Mouse (Mus musculus): ENCODE results near the gene Pax9. TPM values are rescaled to one million over a fixed set of nuclear protein-coding genes. Genes with fewer than 3 reads are reported as not detected.
A peak's percentile ranks its signal among the peaks of the same experiment; 100 is the strongest.

The Pax9 gene
- polyA plus RNA-seq, 1 experiment from 2014 or later, result 7.6 TPM

GRCm38 (mm10) chr12:56689736-56690135, 1.8 kb upstream of the Pax9 start:
- no peak for DNase-seq (ENCODE audit: low read depth, low spot score)
- in situ Hi-C loops (cut with MboI; ENCODE audit: low pct_unique_long_range_greater_than_20kb), result loop anchor here (10.0 kb wide), 1 partner anchor 215 kb away; no protein-coding TSS in a partner anchor

GRCm38 (mm10) chr12:56690366-56690765, 1.2 kb upstream of the Pax9 start:
- in situ Hi-C loops (cut with MboI; ENCODE audit: low pct_unique_long_range_greater_than_20kb), result loop anchor here (10.0 kb wide), 1 partner anchor 214 kb away; no protein-coding TSS in a partner anchor
- TF ChIP-seq CTCF (IDR thresholded peaks at IDR 0.05), result no peak
- no peak for ATAC-seq
- POLR2A ChIA-PET, result no interaction called here
- peaks cover 26% of the 10 kb centered on the region for H3K27me3 ChIP-seq
- CTCF ChIA-PET, result no interaction called here
- DNase-seq (ENCODE audit: low read depth, low spot score), result no peak

More at GRCm38 (mm10) chr12:56689736-56690135, 1.8 kb upstream of the Pax9 start:
- peaks cover 29% of the 10 kb centered on the region for H3K27me3 ChIP-seq
- ChIA-PET POLR2A (no interaction called here), CTCF (no interaction called here)
- no peak for TF ChIP-seq CTCF (IDR thresholded peaks at IDR 0.05)
- no peak for ATAC-seq

- ChIA-PET CTCF (no interaction called here), POLR2A (no interaction called here)
- DNase-seq (ENCODE audit: low read depth, low spot score) (no peak), ATAC-seq (no peak)
- in situ Hi-C loops (cut with MboI; ENCODE audit: low pct_unique_long_range_greater_than_20kb), result loop anchor here (10.0 kb wide), 1 partner anchor 214 kb away; no protein-coding TSS in a partner anchor
- TF ChIP-seq CTCF (IDR thresholded peaks at IDR 0.05), result no peak
- H3K27me3 ChIP-seq, result peaks cover 22% of the 10 kb centered on the region
Measured at GRCm38 (mm10) chr12:56691001-56691400, 566 bp upstream of the Pax9 start.

GRCm38 (mm10) chr12:56692536-56692935, 969 bp downstream of the Pax9 start:
- no peak for ATAC-seq
- TF ChIP-seq CTCF (IDR thresholded peaks at IDR 0.05), result no peak

GRCm38 (mm10) chr12:56693411-56694098, 2.0 kb downstream of the Pax9 start:
- ChIA-PET POLR2A (no interaction called here), CTCF (interaction anchor here (1.4 kb wide), 1 partner anchor 11 kb away, joined by 4 read pairs; no protein-coding TSS in a partner anchor)
- no peak for TF ChIP-seq CTCF (IDR thresholded peaks at IDR 0.05)

More at GRCm38 (mm10) chr12:56692536-56692935, 969 bp downstream of the Pax9 start:
- ChIA-PET POLR2A (interaction anchor here (0.6 kb wide), 1 partner anchor 31 kb away, joined by 3 read pairs; no protein-coding TSS in a partner anchor), CTCF (interaction anchor here (1.4 kb wide), 1 partner anchor 10 kb away, joined by 4 read pairs; no protein-coding TSS in a partner anchor)
- in situ Hi-C loops (cut with MboI; ENCODE audit: low pct_unique_long_range_greater_than_20kb), result loop anchor here (10.0 kb wide), 1 partner anchor 212 kb away; no protein-coding TSS in a partner anchor
- peaks cover 9% of the 10 kb centered on the region for H3K27me3 ChIP-seq
- DNase-seq (ENCODE audit: low read depth, low spot score), result no peak

GRCm38 (mm10) chr12:56694361-56694760, 2.8 kb downstream of the Pax9 start:
- POLR2A ChIA-PET, result no interaction called here
- ATAC-seq (no peak), DNase-seq (ENCODE audit: low read depth, low spot score) (no peak)
- in situ Hi-C loops (cut with MboI; ENCODE audit: low pct_unique_long_range_greater_than_20kb), result loop anchor here (10.0 kb wide), 1 partner anchor 210 kb away; no protein-coding TSS in a partner anchor
- CTCF ChIA-PET, result no interaction called here
- no peak for TF ChIP-seq CTCF (IDR thresholded peaks at IDR 0.05)
- no peaks in the 10 kb centered on the region for H3K27me3 ChIP-seq

More at GRCm38 (mm10) chr12:56693411-56694098, 2.0 kb downstream of the Pax9 start:
- peaks cover 3% of the 10 kb centered on the region for H3K27me3 ChIP-seq
- in situ Hi-C loops (cut with MboI; ENCODE audit: low pct_unique_long_range_greater_than_20kb), result loop anchor here (10.0 kb wide), 1 partner anchor 211 kb away; no protein-coding TSS in a partner anchor
- DNase-seq (ENCODE audit: low read depth, low spot score) (no peak), ATAC-seq (no peak)

- TF ChIP-seq CTCF (IDR thresholded peaks at IDR 0.05), result no peak
- no peaks in the 10 kb centered on the region for H3K27me3 ChIP-seq
- POLR2A ChIA-PET, result no interaction called here
- in situ Hi-C loops (cut with MboI; ENCODE audit: low pct_unique_long_range_greater_than_20kb), result loop anchor here (10.0 kb wide), 1 partner anchor 210 kb away; no protein-coding TSS in a partner anchor
- CTCF ChIA-PET, result interaction anchor here (1.3 kb wide), 1 partner anchor 290 kb away, joined by 5 read pairs; no protein-coding TSS in a partner anchor
- no peak for ATAC-seq
- DNase-seq (ENCODE audit: low read depth, low spot score), result no peak
Measured at GRCm38 (mm10) chr12:56694936-56695335, 3.4 kb downstream of the Pax9 start.

- POLR2A ChIA-PET, result interaction anchor here (1.0 to 1.1 kb wide), 2 partner anchors 19 to 214 kb away, joined by 3 to 4 read pairs; no protein-coding TSS in a partner anchor
- CTCF ChIA-PET, result interaction anchor here (1.3 kb wide), 1 partner anchor 290 kb away, joined by 5 read pairs; no protein-coding TSS in a partner anchor
- H3K27me3 ChIP-seq, result no peaks in the 10 kb centered on the region
- ATAC-seq, result peak; percentile 99
- no peak for TF ChIP-seq CTCF (IDR thresholded peaks at IDR 0.05)
- peak; percentile 73 for DNase-seq (ENCODE audit: low read depth, low spot score)
- in situ Hi-C loops (cut with MboI; ENCODE audit: low pct_unique_long_range_greater_than_20kb), result loop anchor here (10.0 kb wide), 1 partner anchor 209 kb away; no protein-coding TSS in a partner anchor
Measured at GRCm38 (mm10) chr12:56695358-56696173, 4.0 kb downstream of the Pax9 start.

GRCm38 (mm10) chr12:56696174-56697010, 4.8 kb downstream of the Pax9 start:
- no peak for TF ChIP-seq CTCF (IDR thresholded peaks at IDR 0.05)
- in situ Hi-C loops (cut with MboI; ENCODE audit: low pct_unique_long_range_greater_than_20kb), result loop anchor here (10.0 kb wide), 1 partner anchor 208 kb away; no protein-coding TSS in a partner anchor
- DNase-seq (ENCODE audit: low read depth, low spot score) (no peak), ATAC-seq (peak; percentile 10)
- no peaks in the 10 kb centered on the region for H3K27me3 ChIP-seq
- POLR2A ChIA-PET, result interaction anchor here (1.0 to 1.1 kb wide), 2 partner anchors 18 to 214 kb away, joined by 3 to 4 read pairs; no protein-coding TSS in a partner anchor
- CTCF ChIA-PET, result interaction anchor here (1.3 kb wide), 1 partner anchor 289 kb away, joined by 5 read pairs; no protein-coding TSS in a partner anchor

Measured in Patski (cell line).